Mouse (Mus musculus): ENCODE data around the gene Gin1.

DNA sequence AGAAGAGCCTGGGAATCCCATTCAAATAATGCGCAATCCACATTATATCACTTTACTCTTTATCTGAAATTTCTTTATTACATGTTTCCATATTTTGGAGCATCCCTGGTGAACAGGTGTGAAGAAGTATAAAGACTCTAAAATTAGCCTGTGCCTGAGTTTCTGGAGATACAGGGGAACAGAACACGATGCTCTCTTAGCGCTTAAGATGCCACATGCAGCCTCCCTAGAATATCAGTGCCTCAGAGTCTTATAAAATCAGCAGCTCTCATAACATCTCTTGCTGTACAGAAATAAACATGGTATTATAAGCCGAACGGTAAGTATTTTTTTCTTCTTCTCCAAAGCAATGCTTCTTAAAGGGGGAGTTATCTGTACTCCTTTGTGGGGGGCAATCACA is 58.1 kb downstream of the Gin1 start:
- no peak for TF ChIP-seq CTCF (IDR thresholded peaks at IDR 0.05; ENCODE audit: insufficient read depth, low read depth, low read length)
- TF ChIP-seq POLR2A (IDR thresholded peaks at IDR 0.05; ENCODE audit: insufficient read depth, low read depth, low read length), result no peak
